Mouse (Mus musculus): ENCODE data around the gene Cep290.

The Cep290 gene

DNA sequence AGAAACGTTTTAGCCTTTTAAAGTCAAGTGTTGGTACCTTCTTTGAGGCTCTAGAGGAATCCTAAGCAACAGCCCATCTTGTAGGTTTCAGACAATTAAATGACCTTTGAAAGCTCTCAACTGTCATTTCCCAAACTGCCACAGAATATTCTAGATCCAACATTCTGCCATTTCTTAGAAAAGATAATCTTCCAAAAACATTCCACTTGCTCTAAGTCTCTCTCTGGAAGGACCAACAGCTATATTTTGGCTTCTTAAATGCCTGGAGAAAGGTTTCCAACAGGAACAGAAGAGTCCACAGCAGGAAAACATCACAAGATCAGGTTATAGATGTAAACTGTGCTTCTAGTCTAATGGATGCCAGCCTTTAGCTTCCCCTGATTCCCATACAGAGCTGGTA lies 103.0 kb downstream of the Cep290 start, which contains the start of the genes 4930430F08Rik and 1700017N19Rik:
Gene 4930430F08Rik, minus strand, starts transcription at position 101 of the 400 bp plus-strand sequence.
Gene 1700017N19Rik, plus strand, starts transcription at position 162 of the 400 bp plus-strand sequence.
- DNase-seq (ENCODE audit: low read depth) = no peak

DNA sequence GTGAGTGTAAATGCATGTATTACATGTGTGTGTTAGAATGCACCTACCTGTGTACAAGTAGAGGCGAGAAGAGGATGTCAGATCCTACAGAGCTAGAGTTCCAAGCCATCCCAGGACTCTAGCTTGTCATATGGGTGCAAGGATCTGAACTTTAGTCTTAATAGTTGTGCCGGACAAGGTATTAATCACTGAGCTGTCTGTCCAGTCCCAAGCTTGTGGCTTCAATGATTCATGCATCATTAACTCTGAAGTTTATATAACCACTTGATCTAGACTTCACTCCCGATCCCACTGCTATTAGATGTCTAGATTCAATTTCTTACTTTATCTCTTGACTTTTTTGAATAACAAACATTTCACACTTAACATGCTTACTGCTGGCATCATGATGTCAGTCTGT lies 111.0 kb downstream of the Cep290 start:
- DNase-seq (ENCODE audit: low read depth) = no peak

DNA sequence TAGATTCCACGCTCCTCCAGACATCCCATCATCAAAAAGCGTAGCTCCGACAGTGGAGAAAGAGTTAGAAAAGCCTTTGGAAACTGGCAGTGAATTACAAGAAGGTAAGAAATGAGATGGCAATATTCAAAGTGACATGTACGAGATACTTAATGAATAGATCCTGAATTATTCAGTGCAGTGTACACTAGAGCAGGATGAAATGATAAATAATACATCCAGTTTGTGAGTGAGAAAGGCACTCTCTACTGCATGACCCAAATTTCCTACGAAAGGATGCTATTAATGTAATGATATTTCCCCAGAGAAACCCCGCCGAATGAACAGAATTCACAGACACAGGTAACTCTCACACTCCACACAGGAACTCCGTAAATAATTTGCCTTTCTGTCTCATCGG lies 116.2 kb downstream of the Cep290 start:
- no peak for DNase-seq (ENCODE audit: low read depth)

DNA sequence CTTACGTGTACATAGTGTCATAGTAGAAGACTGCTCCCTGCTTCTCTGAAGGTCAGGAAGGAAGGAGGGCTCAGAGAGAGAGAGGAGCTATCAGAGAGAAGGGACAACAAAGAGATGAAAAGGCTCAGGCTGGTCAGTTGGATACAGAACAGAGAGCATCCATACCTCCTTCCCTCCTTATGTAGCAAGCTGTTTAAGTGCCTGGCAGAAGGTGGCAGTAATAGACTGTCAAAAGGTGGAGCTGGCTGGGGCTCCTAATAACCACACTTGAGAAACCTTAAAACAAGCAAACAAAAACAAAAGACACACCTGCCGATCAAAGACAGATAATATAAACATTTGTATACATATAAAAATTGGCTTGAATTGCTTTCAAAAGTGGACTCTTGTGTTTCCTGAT lies 116.9 kb downstream of the Cep290 start:
- no peak for DNase-seq (ENCODE audit: low read depth)

DNA sequence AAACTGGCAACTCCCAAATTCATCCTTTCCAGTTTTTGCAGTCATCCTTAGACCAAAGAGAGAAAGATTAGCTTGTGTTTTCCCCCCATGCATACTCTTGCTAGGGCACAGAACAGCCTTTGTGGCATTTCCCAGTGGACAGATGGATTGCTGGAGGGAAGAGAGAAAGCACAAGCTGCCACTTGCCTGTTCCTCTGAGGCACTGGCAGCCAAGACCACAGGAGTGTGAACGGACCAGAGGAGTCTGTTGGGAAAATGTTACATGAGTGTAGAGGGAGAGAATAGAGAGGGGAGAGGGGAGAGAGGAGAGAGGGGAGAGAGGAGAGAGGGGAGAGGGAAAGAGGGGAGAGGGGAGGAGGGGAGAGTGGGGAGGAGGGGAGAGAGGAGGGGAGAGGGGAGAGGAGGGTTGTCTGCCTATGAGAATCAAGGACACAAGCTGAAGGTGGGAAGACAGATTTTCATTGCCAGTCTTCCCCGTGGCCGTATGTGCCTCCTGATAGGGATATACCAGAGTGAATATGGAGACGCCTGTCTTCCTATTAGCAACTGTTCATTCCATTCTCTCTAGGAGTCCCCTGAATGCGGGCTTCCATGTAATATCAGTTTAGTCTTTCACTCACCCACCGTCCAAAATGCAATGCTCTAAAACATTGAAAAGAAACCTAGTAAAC lies 130.0 kb downstream of the Cep290 start:
- no peak for DNase-seq (ENCODE audit: low read depth)

DNA sequence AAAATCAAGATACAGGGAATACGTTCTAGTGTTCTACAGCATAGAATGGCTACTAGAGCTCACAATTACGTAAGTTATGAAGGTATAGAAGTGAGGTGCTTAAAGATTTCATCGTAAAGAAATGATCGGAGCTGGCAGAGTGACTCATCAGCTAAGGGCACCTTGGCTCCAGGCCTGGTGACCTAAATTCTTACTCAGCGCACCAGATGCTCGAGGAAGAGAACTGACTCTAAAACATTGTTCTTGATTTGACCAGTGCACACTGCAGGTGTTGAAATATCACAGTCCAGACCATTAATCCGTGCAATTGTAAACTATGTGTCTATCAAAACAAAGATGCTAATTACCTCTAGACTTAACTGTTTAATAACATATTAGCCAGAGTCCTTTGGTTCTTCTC lies 132.1 kb downstream of the Cep290 start:
- DNase-seq (ENCODE audit: low read depth) = no peak

DNA sequence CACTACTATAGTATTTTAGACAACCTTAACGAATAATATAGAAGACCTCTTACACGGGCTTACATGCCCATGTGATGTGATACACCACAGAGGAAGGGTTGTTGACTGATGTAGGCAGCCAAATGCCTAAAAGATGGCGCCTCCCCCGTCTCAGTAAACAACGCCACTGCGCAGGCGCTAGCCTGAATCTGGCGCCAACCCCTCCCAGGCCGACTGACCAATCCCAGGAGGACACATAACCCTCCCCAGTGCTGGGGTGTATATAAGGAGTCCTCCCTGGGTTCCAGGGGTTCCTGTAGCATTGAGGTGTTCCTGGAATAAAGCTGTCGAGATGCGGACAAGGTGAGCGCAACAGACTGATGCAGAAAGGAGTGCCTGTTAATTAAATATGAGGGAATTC lies 132.7 kb downstream of the Cep290 start:
- no peak for DNase-seq (ENCODE audit: low read depth)

DNA sequence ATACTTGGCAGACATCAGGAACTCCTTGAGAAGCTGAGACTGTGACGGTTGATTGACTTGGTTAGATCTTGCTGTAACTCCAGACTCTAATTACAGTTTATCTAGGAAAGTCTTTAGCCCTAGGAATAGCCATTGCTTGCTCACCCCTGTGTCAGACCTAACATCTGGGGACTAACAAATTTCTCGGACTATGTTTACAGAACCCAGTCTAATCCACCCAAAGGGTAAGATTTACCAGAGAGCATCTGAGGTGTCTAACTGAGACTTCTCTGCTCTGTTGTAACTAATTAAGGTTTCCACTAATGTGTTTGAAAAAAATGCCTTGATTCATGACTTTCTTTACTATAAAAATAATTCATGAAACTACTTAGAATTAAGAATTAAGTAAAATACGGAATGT lies 135.1 kb downstream of the Cep290 start:
- no peak for DNase-seq (ENCODE audit: low read depth)
